Mouse (Mus musculus): ENCODE data around the gene Trp53i13.
A peak's percentile ranks its signal among the peaks of the same experiment; 100 is the strongest.

Trp53i13 gene

DNA sequence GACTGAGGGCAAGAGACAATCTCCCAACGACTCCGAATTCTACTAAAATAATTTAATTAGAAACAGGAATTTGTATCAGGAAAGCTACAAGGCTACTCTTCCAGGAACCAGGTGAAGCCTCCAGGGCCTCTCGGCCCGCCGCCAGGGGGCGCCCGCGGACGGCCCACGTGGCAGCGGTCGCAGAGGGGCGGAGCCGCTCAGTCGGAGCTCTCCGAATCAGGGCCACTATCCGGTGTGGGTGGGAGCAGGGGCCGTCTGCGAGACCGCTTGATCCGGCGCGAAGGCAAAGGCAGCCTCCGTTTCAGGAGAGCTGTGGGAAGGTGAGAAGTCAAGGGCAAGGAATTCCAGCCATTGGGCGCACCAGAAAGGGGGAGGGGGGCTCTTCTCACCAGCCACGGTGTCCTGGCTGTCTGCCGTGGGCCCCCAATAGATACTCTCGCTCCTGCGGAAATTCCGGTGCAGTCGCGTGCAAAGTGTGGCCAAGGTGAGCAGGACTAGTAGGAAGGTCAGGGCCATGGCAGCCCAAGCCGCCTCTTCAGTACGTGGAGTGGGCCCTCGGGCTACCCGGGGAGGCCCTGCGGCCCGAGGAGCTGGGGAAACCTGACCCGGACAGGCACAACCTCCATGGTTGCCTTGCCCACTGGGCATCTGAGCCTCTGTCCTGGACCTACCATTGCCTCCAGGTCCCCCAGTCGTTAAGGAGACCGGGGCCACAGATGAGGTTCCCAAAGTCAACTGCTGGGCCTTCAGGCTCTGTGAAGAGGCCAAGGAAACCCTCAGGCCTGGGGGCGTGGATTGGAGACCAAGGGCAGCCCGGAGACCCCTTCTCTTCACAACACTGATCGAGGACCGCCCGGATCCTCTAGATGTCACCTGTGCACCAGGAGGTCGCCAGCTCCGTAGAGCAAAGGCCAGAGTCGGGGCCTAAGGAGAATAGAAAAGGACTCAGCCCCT is 7.4 kb downstream of the Trp53i13 start:
- DNase-seq (ENCODE audit: low spot score), result peak; percentile 86

DNA sequence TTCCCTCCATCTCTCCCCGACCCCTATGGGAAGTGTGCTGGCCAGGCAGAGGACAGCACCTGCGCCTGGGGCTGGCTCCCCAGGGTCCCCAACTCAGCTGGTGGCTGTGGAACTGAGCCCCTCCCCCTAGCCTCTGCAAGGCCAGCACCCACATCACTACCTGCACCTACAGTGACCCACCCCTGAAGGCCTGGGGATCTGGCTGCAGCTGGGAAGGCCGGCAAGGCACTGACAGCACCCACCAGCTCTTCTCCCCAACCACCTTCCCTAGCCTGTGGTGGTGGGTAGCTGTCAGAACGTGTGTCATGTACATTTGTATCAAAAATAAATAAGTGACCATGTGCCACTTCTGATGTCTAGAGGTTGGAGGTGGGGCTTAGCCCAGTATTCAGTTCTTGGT is 8.4 kb downstream of the Trp53i13 start:
- DNase-seq (ENCODE audit: low spot score), result no peak

DNA sequence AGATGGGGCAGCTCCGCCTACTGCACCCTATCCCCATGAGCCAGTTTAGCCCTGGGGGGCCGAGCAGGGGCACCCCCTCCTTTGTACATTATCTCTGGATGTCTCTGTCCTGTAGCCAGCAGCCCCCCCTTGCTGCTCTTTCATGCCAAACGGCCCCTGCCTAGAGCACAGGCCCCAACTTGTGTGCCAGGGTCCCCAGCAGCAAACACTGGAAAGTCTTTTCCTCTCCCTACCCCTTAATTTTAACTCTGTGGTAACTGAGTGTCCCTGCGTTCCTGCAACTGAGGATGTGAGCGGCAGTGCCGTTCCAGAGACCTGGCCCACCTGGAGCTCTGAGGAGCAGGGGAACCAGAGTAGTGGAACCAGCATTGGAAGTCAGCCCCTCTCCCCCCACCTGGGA is 8.8 kb downstream of the Trp53i13 start:
- DNase-seq (ENCODE audit: low spot score), result no peak

DNA sequence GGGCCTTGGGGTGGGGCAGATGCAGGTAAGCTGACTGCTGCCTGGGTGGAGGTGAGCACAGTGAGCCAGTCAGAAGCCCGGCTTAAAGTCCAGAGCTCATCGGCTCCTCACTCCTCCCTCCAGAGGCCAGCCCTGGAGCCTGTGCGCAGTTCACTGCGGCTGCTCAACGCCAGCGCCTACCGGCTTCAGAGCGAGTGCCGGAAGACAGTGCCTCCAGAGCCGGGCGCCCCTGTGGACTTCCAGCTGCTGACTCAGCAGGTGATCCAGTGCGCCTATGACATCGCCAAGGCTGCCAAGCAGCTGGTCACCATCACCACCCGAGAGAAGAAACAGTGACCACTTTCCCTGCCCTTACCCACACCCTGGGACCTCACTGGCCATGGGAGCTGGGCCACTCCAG is 9.5 kb downstream of the Trp53i13 start:
- no peak for DNase-seq (ENCODE audit: low spot score)

DNA sequence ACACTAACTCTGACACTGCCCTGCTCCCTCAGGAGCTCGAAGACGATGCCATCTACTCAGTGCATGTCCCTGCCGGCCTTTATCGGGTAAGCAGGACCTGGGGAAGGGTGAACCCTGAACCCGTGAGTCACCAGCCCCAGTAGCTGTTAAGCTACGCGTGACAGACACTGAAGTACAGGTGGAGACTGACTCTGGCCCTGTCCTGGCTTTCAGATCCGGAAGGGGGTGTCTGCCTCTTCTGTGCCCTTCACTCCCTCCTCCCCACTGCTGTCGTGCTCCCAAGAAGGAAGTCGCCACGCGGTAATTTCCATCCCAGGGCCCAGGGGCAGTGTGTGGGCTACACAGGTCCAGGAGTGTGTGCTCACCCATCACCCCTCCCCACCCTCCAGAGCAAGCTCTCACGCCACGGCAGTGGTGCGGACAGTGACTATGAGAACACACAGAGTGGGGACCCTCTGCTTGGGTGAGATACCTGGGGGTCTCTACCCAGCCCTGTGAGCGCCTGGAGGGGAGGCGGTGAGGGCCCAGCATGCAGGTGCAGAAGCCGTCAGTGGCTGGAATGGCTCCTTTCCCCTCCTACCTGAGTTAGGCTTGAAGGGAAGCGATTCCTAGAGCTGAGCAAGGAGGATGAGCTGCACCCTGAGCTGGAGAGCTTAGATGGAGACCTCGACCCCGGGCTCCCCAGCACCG is 10.3 kb downstream of the Trp53i13 start:
- DNase-seq (ENCODE audit: low spot score), result no peak

DNA sequence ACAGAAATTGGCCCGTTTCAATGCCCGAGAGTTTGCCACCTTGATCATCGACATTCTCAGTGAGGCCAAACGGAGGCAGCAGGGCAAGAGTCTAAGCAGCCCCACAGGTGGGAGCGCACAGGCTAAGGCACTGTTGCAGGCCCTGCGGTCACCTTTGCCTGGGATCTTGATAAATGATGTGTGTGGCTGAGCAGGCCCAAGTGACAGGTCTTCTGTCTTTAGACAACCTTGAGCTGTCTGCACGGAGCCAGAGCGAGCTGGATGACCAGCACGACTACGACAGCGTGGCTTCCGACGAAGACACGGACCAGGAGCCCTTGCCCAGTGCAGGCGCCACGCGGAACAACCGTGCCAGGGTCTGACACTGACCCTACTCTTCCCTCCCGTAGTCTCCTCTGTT is 11.4 kb downstream of the Trp53i13 start:
- no peak for DNase-seq (ENCODE audit: low spot score)

DNA sequence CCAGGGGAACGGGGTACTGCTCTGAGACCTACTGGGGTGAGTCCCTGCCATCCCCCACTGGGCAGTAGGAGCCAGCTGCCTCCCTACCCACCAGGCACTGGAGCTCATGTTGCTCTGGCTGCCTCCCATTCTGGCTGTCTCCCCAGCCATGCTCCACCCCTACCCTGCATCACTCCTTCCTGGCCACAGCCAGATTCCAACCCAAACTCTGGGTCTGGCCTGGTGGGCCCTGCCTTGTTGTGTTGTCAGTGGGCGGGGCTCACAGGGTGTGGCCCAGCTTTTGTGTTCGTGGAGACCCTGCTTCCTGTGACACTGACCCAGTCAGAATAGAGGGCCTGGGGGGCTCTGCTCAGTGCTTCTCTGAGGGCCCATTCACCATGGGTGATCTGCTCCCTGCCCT is 12.3 kb downstream of the Trp53i13 start:
- no peak for DNase-seq (ENCODE audit: low spot score)

DNA sequence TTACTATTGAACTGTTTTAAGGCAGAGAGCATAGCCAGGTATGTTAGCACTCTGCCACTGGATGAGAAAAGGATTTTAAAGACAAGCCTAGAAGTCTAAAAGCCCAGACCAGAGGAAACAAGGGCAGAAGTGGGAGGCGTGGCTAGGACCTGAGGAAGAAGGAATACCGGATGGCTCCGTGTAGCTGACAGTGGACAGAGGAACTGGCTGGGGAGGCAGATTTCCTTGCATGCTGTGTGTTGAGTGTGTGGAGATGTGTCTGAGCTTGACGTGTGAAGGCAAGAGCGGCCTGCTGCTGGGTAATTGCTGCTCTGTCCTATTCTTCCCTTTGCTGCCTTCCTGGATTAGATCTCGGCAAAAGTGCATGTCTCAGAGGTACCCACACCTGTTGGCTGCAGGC is 13.3 kb downstream of the Trp53i13 start:
- DNase-seq (ENCODE audit: low spot score), result no peak

DNA sequence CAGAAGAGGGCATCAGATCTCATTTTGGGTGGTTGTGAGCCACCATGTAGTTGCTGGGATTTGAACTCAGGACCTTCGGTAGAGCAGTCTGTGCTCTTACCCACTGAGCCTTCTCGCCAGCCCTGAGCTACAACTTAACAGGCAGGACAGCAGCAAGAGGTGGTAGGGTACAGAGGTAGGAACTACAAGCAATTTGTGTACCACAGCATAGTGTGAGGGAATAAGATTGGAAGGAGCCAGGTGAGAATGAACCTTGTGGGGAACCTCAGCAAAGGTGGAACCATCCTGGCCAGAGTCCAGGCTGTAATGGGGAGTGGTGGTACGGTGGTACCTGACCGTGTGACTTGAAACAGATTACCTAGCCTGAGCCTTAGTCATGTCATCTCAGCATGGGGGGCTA is 13.8 kb downstream of the Trp53i13 start:
- DNase-seq (ENCODE audit: low spot score), result no peak

DNA sequence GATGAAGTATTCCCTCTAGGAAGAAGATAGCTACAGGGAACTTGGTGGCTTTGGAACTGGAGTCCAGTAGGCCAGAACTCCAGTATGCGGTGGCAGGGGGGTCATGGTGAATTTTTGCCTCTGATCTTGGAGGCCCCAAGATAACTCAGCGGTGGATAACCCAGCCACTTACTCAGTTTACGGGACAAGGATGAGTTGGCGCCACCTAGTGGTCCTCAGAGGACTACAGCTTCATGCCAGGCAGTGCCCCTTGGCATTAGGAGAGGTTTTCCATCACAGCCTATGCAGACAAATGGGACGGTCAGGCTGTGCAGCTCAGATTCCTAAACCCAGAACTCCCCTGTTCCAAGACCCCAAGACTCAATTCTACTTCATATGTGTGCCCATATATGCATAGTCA is 14.4 kb downstream of the Trp53i13 start:
- no peak for DNase-seq (ENCODE audit: low spot score)

DNA sequence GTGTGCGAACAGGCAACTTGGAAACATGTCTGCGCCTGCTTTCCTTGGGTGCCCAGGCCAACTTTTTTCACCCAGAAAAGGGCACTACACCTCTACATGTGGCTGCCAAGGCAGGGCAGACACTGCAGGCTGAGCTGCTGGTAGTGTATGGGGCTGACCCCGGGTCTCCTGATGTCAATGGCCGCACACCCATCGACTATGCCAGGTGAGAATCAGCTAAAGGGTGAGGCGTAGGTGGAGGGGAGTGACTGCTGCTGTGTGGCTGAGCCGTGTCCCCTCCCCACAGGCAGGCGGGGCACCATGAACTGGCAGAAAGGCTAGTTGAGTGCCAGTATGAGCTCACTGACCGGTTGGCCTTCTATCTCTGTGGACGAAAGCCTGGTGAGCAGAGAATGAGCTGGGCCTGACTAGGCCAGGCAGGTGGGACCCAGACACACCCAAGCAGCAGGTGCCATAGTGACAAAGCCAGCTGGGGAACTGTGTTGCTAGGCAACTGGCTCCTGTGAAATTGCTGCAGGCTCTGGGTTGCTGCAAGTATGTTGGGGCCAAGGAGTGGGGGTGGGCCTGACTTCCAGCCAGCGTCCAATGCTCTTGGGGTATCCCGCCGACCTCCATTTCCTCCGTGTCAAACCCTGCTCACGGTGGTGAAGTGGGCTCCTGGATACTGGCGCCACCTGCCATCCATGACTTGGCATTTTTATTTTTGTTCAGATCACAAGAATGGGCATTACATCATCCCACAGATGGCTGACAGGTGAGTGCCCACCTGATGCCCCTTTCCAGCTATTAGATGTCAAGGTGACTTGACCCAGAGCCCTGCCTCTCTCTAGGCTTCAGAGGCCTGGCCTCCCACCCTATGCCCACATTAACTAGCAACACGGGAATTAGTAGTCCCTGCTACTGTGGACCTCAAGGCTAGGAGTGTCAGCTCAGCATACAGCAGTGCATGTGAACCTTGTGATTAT is 15.1 kb downstream of the Trp53i13 start:
- DNase-seq (ENCODE audit: low spot score), result no peak

DNA sequence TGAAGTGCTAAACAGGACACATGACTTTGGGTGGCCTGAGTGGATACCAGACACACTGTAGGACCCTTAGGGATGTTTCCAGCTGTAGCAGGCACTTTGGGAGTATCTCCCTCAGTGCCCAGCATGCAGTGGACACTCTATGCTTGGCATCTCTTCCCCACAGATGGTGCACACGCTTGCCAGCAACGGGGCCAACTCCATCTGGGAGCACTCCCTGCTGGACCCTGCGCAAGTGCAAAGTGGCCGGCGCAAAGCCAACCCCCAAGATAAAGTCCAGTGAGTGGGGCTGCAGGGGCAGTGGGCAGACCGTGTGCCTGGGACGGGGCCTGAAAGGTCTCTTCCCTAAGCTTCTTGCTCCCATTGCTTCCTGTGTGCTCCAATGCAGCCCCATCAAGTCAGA is 16.4 kb downstream of the Trp53i13 start:
- DNase-seq (ENCODE audit: low spot score), result no peak

DNA sequence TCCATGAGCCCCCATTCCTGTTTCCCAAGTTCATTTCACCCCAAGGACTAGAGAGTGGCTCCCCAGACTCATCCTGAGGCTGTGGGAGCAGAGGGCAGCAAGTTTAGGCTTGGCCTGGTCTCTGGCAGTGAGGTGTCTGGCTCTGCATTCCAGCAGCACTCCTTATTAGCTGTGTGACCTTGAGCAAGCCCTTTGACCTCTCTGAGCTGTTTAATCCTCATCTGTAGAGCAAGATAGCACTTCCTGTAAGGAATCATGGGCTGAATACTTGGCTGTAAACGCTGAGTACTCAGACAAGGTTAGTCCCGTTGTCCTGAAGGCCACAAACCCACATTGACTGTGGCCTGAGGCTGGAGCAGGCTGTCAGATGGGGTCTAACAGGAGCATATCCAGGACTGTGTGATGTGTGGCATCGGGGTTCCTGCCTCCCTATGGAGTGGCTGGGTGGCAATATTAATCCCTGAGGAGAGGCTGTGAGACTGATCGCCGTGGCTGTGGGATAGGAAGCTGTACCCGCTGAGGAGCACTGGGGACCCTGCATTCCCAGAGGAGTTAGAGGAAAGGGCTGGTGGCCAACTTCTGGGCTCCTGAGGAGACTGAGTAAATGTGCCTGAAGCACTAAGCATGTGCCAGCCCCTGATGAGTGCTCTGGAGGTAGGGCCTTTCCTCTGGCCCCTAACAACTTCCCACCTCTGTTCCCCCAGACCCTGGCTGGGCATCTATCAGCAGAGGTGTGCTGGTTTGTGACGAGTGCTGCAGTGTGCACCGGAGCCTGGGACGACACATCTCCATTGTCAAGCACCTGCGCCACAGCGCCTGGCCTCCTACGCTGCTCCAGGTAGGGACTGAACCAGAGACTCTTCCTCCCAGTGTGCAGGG is 17.3 kb downstream of the Trp53i13 start:
- no peak for DNase-seq (ENCODE audit: low spot score)

DNA sequence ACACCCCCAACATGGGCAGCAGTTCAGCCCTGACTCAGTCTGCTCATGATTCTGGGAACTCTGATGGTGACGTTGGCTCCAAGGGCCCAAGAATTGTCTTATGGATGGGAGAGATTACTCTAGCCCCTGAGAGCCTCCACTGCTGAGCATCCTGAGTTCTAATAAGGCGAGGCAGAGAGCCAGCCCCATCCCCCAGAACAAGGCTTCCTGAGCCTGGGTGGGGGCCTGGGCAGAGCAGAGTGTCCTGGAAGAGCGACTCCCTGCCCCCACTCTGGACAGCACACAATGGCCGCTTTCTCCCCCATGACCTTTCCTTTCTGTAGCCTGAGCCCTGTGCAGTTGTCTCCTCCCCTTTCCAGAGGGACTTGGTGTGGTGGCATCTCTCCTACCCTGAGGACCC is 17.9 kb downstream of the Trp53i13 start:
- DNase-seq (ENCODE audit: low spot score), result no peak

DNA sequence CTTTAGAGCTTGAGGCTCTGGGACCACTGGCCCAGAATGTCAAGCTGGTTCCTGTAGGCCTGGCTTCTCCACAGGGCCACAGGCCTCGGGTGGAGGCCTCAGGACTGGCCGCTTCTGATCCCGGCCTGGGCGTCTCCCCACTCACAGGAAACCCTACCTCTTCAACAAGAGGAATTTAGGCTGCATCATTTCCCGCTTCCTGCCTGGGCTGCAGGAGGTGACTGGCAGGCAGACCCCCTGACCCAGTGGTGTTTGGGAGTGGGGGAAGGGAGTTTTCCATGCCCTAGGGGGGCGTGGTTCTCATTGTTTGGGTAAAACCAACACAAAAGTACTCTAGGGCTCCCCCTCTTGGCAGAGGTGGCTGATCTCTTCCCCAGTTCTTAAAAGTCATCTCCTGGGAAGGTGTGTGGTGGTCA is 18.4 kb downstream of the Trp53i13 start:
- DNase-seq (ENCODE audit: low spot score), result no peak

DNA sequence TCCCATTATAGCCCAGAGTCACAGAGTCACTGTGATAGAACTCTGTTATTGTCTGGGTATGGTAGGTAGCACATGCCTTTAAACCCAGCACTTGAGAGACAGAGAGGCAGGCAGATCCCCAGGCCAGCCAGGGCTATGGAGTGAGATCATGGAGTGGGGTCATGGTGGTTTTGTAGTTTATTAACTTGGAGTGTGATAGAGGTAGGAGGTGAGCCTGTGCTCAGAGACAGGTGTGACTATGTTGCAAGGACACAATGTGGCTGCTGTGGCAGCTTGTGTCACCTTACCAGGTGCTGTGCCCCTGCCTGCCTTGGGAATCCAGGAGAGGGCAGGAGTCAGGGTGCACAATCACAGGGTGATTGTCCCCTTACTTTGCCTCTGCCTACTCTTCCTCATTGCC is 20.3 kb downstream of the Trp53i13 start:
- no peak for DNase-seq (ENCODE audit: low spot score)

DNA sequence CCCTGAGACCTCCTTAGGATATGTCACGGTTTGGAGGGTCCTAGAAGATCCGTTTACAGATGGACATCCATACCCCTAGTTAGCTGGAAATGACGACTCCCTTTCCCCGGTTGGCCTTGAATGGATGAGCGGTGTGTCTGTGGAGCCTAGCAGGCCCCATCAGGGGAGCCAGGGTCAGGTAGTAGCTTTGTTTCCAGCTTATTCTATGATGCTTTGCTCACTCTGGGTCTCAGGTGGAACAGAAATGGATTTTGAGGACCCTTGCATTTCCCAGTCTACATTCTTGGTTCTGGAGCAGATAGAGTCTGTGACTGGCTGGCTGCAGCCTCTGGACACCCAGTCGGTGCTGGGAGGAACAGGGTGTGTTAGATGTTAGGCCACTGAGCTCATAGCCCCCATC is 21.0 kb downstream of the Trp53i13 start:
- DNase-seq (ENCODE audit: low spot score), result no peak

DNA sequence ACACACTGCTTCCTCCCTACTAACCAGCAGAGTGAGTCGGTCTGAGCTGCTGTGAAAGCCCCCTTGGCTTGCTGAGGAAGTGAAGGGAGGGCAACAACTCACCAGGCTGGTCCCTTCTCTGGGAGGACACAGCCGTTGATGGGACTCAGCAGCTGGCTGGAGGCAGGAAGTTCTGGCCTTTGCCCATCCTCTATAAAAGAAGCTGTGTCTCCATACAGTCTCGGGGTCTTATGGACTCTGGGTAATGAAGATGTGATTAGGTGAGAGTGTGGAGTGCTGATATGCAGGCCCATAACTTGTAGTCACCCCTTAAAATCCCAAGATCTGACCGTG is 21.5 kb downstream of the Trp53i13 start:
- no peak for DNase-seq (ENCODE audit: low spot score)

DNA sequence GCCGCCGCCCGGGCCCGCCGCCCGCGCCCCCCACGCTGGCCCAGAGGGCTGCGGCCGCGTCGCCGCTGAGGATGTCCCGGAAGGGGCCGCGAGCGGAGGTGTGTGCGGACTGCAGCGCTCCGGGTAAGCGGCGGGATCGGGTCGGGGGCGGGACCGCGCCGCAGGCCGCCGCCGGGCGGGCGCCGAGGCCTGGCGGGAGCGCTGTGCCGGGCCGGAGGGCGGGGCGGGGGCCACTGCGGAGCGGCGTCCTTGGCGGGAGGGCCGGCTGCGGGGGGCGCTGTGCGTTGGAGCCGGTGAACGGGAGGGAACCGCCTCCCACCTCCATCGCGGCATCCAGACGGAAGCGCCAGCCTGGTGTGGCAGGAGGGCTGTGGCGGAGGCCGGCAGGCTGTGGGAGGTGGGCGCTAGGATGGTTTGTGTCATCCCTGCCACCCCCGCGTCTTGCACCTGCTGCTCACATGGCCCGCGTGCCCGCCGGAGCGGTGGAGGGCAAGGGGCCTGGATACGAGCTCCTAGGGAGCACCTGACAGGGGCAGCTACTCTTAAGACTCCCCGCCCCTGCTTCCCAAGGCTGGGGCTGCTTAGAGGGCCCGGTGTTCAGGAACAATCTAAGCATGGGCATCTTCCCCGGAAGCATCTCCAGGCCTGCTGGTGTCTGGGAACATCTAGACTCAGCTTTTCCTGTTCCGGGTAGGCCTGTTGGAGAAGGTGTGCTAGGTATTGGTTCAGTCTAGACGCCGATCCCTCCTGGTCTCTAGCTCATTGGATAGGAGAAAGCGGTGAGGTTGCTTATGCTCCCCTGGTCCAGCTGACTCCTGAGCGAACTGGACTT is 22.1 kb downstream of the Trp53i13 start, which contains the start of gene Git1:
Gene Git1, plus strand, starts transcription at position 51 of the 832 bp plus-strand sequence.
- DNase-seq (ENCODE audit: low spot score), result no peak

DNA sequence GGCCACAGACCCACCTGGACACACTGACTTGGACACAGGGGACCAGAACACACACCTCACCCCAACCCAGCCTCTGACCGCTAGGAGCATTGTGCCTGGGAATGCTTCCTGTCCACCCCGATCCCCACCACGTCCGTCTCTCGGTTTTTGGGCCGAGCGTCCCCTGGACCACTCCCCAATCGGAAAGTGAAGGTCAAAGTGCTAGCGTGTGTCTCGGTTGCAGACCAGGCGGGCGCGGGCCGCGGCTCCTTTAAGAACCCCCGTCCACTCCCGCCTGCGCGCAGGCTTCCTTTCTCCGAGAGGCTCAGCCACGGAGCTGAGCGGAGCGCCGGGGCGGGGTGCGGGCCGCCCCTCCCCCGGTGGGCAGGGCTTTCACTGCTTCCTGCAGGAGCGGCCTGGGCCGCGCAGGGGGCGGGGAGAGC is 22.9 kb downstream of the Trp53i13 start:
- peak; percentile 87 for DNase-seq (ENCODE audit: low spot score)

All from ovary, postnatal 14 days (tissue).